Mouse (Mus musculus) adrenal gland, postnatal 25 days (tissue): Measurements from ENCODE around the gene Mmp24. TPM values are rescaled to one million over a fixed set of nuclear protein-coding genes. Genes with fewer than 3 reads are reported as not detected.
"Not testable (repeated sequence)": the region's sequence is repeated elsewhere in the genome, so short reads cannot be mapped to it uniquely, and the experiment has no call there.

Experiments used
- DNase-seq: peaks from one replicate; pipeline ENCODE4 v3.0.0; 2021; ENCODE audit warnings: mixed read lengths
- total RNA-seq: library from RNA; stranded (reverse); gene quantifications from 2 replicates; pipeline ENCODE4 v1.2.3, GENCODE M21; 2021

The Mmp24 gene
- total RNA-seq, 1 experiment from 2014 or later: 2.3 TPM

GRCm38 (mm10) chr2:155814829-155815228 is 39.7 kb downstream of the Mmp24 start:
- no peak for DNase-seq

GRCm38 (mm10) chr2:155816179-155816578 is 41.0 kb downstream of the Mmp24 start:
- no peak for DNase-seq

- DNase-seq: peak; percentile 71
Measured at GRCm38 (mm10) chr2:155817301-155818245, 42.4 kb downstream of the Mmp24 start.

- peak; percentile 96 for DNase-seq
Measured at GRCm38 (mm10) chr2:155818596-155819391, 43.7 kb downstream of the Mmp24 start.

- DNase-seq: no peak
Measured at GRCm38 (mm10) chr2:155819392-155819448, 44.1 kb downstream of the Mmp24 start, which contains the start of gene BC029722. Gene BC029722 (minus strand): TSS chr2:155819426.

GRCm38 (mm10) chr2:155819449-155820251 is 44.5 kb downstream of the Mmp24 start:
- DNase-seq: no peak

- DNase-seq: no peak
Measured at GRCm38 (mm10) chr2:155820779-155821178, 45.6 kb downstream of the Mmp24 start.

- no peak for DNase-seq
Measured at GRCm38 (mm10) chr2:155823722-155824121, 48.6 kb downstream of the Mmp24 start.

GRCm38 (mm10) chr2:155825904-155826629 is 50.9 kb downstream of the Mmp24 start:
- peak; percentile 39 for DNase-seq

- peak; percentile 85 for DNase-seq
Measured at GRCm38 (mm10) chr2:155826630-155827424, 51.7 kb downstream of the Mmp24 start, which contains the start of gene Eif6. Gene Eif6 (minus strand): TSS chr2:155826925.

- DNase-seq: no peak
Measured at GRCm38 (mm10) chr2:155830841-155831240, 55.7 kb downstream of the Mmp24 start.

- DNase-seq: no peak
Measured at GRCm38 (mm10) chr2:155831302-155831701, 56.2 kb downstream of the Mmp24 start.

- DNase-seq: not testable (repeated sequence)
Measured at GRCm38 (mm10) chr2:155832087-155832486, 56.9 kb downstream of the Mmp24 start.

GRCm38 (mm10) chr2:155834732-155835131 is 59.6 kb downstream of the Mmp24 start, which contains the start of gene Fam83c:
Gene Fam83c (minus strand): TSS chr2:155834854.
- DNase-seq: no peak

GRCm38 (mm10) chr2:155837961-155838360 is 62.8 kb downstream of the Mmp24 start:
- DNase-seq: no peak

- no peak for DNase-seq
Measured at GRCm38 (mm10) chr2:155838961-155839360, 63.8 kb downstream of the Mmp24 start.

- no peak for DNase-seq
Measured at GRCm38 (mm10) chr2:155846930-155847329, 71.8 kb downstream of the Mmp24 start.

- peak; percentile 79 for DNase-seq
Measured at GRCm38 (mm10) chr2:155848291-155848690, 73.1 kb downstream of the Mmp24 start.

- DNase-seq: no peak
Measured at GRCm38 (mm10) chr2:155849464-155849863, 74.3 kb downstream of the Mmp24 start.

- no peak for DNase-seq
Measured at GRCm38 (mm10) chr2:155850120-155850519, 75.0 kb downstream of the Mmp24 start.

GRCm38 (mm10) chr2:155852536-155852935 is 77.4 kb downstream of the Mmp24 start:
- no peak for DNase-seq
